Mouse (Mus musculus): Measurements from ENCODE around the gene Crat.

The Crat gene

GRCm38 (mm10) chr2:30415157-30415935 is at the start of gene Crat:
Crat (minus strand) TSS chr2:30415813.
- DNase-seq (ENCODE audit: low spot score in 2 of 2), result peak; percentile 91 to 92

- no peak for DNase-seq (ENCODE audit: low spot score in 2 of 2)
Measured at GRCm38 (mm10) chr2:30464411-30464810, 48.8 kb upstream of the Crat start.

GRCm38 (mm10) chr2:30463904-30464330 is 48.3 kb upstream of the Crat start:
- DNase-seq (ENCODE audit: low spot score in 2 of 2), result no peak

DNA sequence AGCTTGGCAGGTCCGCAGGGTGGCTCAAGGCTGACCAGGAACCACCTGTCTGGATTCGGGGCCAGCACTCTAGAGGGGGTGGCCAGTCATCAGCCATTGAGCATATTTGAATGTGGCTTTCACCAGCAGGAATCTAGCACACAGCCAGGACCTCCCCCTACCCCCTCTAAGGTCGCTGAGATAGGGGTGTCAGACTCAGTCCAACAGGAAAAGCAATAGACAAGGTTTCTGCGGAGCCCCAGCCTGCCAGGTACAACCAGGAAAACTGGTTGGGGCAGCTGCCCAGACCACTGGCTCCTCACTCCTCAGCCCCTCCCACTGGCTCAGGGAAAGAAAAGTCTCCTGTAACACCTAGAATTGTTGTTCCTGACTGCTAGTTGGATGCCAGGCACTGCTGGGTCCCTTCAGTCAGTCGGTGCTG is 47.7 kb upstream of the Crat start:
- DNase-seq (ENCODE audit: low spot score in 2 of 2), result no peak

- no peak for DNase-seq (ENCODE audit: low spot score in 2 of 2)
Measured at GRCm38 (mm10) chr2:30459241-30459640, 43.6 kb upstream of the Crat start.

DNA sequence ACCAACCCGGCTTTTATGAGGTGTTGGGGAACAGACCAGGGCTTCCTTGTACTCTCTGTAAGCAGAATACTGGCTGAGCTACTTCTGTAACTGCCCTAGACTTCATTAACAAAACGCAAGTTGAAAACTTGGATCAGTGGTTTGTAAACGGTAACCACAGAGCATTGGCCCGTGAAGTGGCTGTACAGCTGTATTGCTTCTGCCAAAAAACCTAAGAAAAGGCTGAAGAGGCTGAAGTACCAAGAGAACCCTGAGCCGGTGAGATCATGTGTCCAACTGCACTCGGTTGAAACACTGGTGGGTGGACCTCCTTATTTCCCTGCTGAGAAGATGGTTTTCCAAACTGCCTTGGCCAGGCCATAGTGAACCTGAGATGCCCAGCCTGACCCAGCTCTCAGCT is 42.7 kb upstream of the Crat start:
- no peak for DNase-seq (ENCODE audit: low spot score in 2 of 2)

GRCm38 (mm10) chr2:30456104-30456980 is 40.7 kb upstream of the Crat start:
- no peak for DNase-seq (ENCODE audit: low spot score in 2 of 2)

GRCm38 (mm10) chr2:30454587-30454986 is 39.0 kb upstream of the Crat start:
- no peak for DNase-seq (ENCODE audit: low spot score in 2 of 2)

DNA sequence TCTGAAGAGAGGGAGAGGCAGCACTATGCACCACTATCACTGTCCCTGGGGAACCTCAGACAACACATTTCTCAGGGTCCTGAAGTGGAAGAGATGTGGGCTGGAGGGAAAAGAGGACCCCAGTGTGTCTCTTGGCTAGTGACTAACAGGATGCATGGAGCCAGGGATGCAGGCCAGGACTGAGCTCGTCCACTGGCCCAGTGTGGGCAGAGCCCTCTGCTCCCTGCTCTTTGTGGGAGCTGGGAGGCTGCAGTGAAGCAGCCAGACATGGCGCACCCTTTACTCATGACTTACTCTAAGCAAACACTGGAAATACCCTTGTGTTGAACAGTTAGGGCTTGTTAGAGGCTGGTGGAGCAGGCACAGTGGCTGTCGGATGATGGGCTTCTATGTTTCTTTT is 38.0 kb upstream of the Crat start:
- DNase-seq (ENCODE audit: low spot score in 2 of 2), result no peak

DNA sequence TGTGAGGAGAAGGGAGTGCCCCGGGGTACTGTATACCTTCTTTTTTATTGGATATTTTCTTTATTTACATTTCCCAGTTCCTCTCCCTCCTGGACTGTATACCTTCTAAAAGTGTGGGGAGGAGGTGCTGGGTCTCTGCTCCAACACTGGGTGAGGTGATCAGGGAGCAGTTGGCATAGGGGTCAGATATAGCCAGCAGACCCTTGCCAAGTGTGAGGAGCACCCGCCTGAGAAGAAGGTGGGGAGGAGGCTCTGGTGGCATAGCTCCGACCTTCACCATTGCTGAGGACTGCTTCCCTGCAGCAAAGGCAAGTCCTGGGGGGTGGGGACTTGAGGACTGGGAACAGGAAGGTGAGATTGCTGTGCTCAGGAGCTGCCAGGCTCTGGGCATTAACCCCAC is 35.9 kb upstream of the Crat start:
- no peak for DNase-seq (ENCODE audit: low spot score in 2 of 2)

DNA sequence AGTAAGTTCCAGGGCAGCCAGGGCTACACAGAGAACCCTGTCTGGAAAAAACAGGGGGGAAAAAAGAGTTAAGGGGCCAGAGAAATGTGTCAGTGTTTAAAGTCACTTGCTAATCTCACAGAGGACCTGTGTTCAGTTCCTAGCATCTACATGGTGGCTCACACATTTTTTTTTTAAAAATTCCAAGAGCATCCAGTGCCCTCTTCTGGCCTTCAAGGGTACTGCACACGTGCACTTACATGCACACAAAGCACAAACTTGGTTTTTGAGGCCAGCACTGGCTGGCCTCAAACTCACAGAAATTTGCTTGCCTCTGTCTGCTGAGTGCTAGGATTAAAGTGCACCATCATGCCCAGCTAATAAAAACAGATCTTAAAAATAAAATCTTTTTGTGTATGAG is 34.9 kb upstream of the Crat start:
- no peak for DNase-seq (ENCODE audit: low spot score in 2 of 2)

DNA sequence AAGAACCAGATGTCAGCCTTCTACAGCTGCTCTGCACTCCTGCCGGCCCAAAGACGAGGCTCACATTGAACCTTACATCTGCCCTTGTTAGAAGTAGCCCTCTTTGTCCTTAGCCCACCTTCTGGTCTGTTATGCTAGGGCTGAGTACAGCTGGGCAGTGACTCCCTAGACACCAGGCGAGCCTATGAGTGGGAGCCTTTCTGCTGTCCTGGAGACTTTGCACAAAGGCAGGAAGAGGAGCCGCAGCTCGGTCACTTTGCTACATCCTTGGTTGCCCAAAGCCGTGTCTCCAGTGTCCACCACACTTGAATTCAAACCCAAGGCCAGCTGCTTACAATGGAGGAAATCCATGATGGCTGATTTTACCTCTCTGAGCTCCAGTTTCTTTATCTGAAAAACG is 32.8 kb upstream of the Crat start:
- DNase-seq (ENCODE audit: low spot score in 2 of 2), result no peak

DNA sequence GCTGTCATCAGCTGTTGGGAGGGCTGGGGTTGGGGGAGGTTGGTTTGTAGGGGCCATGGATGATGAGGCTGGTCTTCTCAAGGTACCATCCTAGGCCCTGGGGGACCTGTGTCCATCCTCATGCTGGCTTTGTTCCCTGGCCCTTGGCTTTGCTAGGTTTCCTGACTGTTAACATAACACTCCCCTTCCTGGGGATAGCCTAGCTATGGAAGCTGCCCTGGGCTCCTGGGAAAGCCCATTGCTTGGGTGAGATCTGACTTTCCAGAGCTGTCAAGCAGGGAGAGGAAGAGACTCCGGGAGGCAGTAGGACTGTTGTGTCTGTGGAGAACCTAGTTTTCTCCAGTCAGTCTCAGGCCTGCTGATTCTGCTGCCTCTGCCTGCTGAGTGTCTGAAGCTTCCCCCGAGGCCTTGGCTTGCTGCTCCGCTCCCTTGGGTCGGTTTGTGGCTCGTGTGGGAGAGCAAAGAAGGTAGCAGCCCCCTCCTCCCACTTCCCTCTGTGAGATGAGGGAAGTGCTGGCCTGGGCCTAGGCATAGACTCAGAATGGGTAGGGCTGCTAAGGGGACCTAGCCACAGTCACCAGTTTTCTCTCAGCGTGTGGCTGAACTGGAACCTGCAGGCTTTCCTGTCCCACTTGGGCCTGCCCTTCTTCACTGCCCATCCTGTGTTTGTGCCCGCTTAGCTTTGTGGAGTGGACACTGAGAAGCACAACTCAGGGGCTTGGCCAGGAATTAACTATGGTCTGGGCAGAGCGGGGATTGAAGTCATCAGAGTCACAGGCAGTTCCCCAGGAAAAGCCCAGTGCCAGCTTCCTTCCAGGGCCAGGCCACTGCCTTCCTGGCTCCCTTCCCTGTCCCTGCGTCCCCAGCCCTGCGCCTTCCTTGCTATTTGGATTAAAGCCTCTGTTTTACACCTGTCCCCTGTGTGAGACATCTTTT is 31.5 kb upstream of the Crat start:
- DNase-seq (ENCODE audit: low spot score in 2 of 2), result no peak

DNA sequence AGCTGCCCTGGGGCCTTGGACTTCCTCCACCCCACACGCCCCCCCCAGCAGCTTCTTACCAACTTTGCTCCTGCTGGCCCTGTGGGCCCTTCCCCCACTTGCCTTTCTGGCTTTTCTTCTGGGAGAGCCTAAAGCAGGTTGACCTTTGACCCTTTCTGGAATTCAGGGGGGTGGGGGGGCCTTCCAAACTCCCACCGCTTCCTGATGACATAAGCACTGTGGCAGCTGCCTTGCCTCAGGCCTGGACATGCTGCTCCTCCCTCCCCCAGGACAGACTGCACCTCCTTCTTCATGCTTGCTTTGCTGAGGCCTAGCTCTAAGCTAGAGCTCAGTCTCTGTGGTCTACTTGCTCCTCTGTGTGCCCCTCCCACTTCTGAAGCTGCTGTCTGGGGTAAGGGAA is 29.7 kb upstream of the Crat start:
- no peak for DNase-seq (ENCODE audit: low spot score in 2 of 2)

DNA sequence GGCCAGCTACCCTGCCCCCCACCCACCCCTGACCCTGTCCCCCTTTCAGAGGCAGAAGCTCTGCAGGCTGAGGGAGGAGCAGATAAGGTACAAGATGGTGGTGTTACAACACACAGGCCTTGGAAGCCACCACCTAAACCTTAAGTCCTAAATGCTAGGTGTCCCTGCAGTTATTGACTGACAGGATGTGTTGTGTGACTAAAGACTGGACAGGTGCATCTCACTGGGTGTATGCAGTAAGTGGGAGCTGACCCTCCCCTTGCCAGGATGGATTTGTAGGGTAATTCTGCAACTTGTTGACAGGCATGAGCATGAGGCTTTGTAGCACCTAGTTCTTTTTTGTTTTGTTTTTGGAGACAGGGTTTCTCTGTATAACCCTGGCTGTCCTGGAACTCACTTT is 28.8 kb upstream of the Crat start:
- no peak for DNase-seq (ENCODE audit: low spot score in 2 of 2)

GRCm38 (mm10) chr2:30444006-30444405 is 28.4 kb upstream of the Crat start:
- DNase-seq (ENCODE audit: low spot score in 2 of 2), result no peak

GRCm38 (mm10) chr2:30443281-30443680 is 27.7 kb upstream of the Crat start:
- no peak for DNase-seq (ENCODE audit: low spot score in 2 of 2)

DNA sequence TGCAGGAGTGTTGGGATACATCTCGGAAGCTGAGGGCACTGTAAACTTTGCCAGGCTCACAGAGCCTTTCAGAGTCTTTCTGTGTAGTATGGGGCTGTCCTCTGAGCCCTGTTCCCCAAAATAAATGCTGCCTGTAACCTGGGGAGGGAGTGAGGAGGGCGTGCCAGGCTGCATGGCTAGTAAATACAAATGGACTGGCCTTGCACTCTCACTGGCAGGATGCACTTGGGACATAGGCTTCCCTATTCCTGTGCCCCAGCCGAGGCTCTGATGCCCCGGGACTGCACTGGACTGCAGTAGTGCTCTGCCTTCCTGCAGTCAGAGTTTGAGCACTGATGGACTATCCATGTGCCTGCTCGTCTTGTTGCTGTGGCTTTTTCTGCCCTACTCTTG is 26.9 kb upstream of the Crat start:
- DNase-seq (ENCODE audit: low spot score in 2 of 2), result no peak

GRCm38 (mm10) chr2:30441518-30442497 is 26.2 kb upstream of the Crat start:
- peak; percentile 63 to 73 for DNase-seq (ENCODE audit: low spot score in 2 of 2)

- peak; percentile 56 to 64 for DNase-seq (ENCODE audit: low spot score in 2 of 2)
Measured at GRCm38 (mm10) chr2:30440701-30441517, 25.3 kb upstream of the Crat start.
